Mouse (Mus musculus) spleen, adult 2 months (tissue): Measurements from ENCODE around the gene Jmjd8.

Experiments used
- CTCF ChIP-seq: fragments of 200-500 bp; IDR thresholded peaks from 2 replicates; pipeline ENCODE4 v1.5.1; 2011; ENCODE audit warnings: mild to moderate bottlenecking, inconsistent platforms; ENCODE audit not compliant: insufficient read depth, insufficient read length, insufficient replicate concordance; ENCODE audit errors: extremely low read depth
- POLR2A ChIP-seq: fragments of 200-500 bp; IDR thresholded peaks from 2 replicates; pipeline ENCODE4 v1.6.1; 2011; ENCODE audit warnings: low read depth, low read length, inconsistent platforms

- TF ChIP-seq CTCF: no peak
- TF ChIP-seq POLR2A: no peak
Observed at GRCm38 (mm10) chr17:25865288-25865687, 36.6 kb downstream of the Jmjd8 start.
